Mouse (Mus musculus) ES-Bruce4 (cell line): ENCODE measurements around the gene Plcxd2.

Source experiments
- CTCF ChIP-seq: IDR thresholded peaks from one replicate; pipeline ENCODE4 v1.8.1; 2011; ENCODE audit warnings: low read depth, low read length
- POLR2A ChIP-seq: IDR thresholded peaks from one replicate; pipeline ENCODE4 v1.8.1; 2011; ENCODE audit warnings: low read length; ENCODE audit not compliant: insufficient read depth

GRCm38 (mm10) chr16:45976251-45976650, 33.8 kb downstream of the Plcxd2 start:
- TF ChIP-seq CTCF (no peak), POLR2A (no peak)
